Mouse (Mus musculus) erythroblast, embryonic 14.5 days (primary cell): ENCODE measurements around the gene Slc25a21. TPM values are rescaled to one million over a fixed set of nuclear protein-coding genes. Genes with fewer than 3 reads are reported as not detected.

ENCODE experiments used
- H3K27me3 ChIP-seq: 2 replicates; pipeline ENCODE4 v1.6.1; 2012; ENCODE audit warnings: inconsistent platforms; ENCODE audit not compliant: control insufficient read depth
- H3K36me3 ChIP-seq: 2 replicates; pipeline ENCODE4 v1.6.1; 2012; ENCODE audit warnings: mild to moderate bottlenecking, inconsistent platforms; ENCODE audit not compliant: control insufficient read depth
- H3K4me1 ChIP-seq: 2 replicates; pipeline ENCODE4 v1.6.1; 2012; ENCODE audit warnings: inconsistent platforms; ENCODE audit not compliant: control insufficient read depth
- H3K4me3 ChIP-seq: replicated peaks from 2 replicates; pipeline ENCODE3; 2012; ENCODE audit warnings: moderate library complexity, mild to moderate bottlenecking, inconsistent platforms
- H3K9me3 ChIP-seq: 2 replicates; pipeline ENCODE4 v1.6.1; 2012; ENCODE audit warnings: low read length, inconsistent platforms, mixed read lengths; ENCODE audit not compliant: control insufficient read depth
- GATA1 ChIP-seq: IDR thresholded peaks from 2 replicates; pipeline ENCODE4 v1.6.1; 2012; ENCODE audit warnings: low read length, inconsistent platforms, mixed read lengths
- TAL1 ChIP-seq: IDR thresholded peaks from 3 replicates; pipeline ENCODE4 v1.6.1; 2012; ENCODE audit warnings: low read length, inconsistent platforms, mixed read lengths
- polyA plus RNA-seq: library from polyadenylated mRNA; stranded (reverse); fragments of >175 nt; gene quantifications from 2 replicates; pipeline ENCODE4 v1.2.3, GENCODE M21; 2012

The Slc25a21 gene
- polyA plus RNA-seq, 1 experiment = 5.0 TPM

DNA sequence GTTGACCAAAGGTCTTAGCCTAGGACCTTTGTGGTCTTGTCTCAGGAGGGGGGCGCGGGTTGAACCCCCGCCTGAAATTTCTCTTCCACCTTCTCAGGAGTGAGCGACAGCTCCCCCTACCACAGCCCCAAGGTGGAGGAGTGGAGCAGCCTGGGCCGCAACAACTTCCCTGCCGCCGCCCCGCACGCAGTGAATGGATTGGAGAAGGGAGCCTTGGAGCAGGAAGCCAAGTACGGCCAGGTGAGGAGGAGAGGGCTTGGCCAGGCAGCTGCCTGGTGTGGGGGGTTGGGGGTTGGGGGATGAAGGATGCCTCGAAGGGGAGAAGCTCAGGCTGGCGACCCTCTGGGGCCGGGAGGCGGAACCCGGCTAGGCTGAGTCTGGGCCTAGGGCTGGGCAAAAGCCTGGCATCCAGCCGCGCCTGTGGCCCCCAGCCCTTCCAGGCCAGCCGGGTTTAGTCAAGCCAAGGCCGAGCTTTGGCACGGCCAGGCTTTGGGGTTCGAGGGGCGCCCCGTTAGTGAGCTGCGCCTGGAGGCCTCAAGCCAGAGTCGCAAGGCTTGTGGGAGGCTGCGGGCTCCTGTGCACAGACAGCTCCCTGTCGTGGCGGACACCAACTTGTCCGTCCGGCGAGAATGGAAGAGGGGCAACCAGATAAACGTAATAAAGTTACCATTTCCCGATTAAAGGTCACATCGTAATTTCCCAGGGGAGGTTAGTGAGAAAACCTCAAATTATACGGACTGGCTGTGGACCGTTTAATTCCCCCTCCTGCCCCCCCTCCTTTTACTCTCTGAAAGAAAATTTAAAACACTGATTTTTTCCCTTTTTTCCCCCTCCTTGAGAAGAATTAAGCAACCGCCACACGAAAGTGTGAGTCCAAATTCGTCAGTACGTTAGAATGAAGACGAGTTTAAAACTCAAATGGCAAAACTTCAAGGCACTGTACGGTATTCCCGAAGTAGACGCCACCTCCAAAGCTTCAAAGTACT lies 497.1 kb downstream of the Slc25a21 start:
- peaks cover 94% of the 10 kb centered on the region for H3K27me3 ChIP-seq
- H3K9me3 ChIP-seq = peaks cover 13% of the 10 kb centered on the region; the same call in 1 of the 2 replicates
- H3K36me3 ChIP-seq = no peaks in the 10 kb centered on the region
- TF ChIP-seq TAL1 = no peak
- no peak for TF ChIP-seq GATA1
- H3K4me3 ChIP-seq = no peak overlapping the region
- H3K4me1 ChIP-seq = peaks cover 5% of the 10 kb centered on the region

DNA sequence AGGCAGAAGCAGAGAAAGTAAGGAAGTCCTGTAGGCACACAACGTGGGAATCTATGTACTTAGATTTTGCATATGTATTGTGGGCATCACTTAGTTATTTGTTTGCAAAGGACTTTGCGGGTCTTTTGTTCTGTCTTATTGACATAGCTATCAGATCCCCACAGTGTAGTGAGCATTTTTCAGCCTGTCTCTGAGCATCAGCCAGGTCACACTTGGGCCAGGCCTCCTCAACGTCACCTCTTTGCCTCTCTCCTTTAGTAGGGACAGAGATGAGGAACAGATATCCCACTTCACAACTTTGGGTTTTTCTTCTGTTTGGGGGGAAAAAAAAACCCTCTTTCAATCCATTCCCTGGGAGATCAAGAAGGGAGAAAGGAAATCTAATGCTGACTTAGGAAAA lies 497.9 kb downstream of the Slc25a21 start:
- Histone ChIP-seq H3K27me3 (peaks cover 96% of the 10 kb centered on the region), H3K9me3 (peaks cover 13% of the 10 kb centered on the region; the same call in 1 of the 2 replicates), H3K36me3 (no peaks in the 10 kb centered on the region), H3K4me3 (no peak overlapping the region), H3K4me1 (peaks cover 5% of the 10 kb centered on the region)
- TF ChIP-seq TAL1 (no peak), GATA1 (no peak)

DNA sequence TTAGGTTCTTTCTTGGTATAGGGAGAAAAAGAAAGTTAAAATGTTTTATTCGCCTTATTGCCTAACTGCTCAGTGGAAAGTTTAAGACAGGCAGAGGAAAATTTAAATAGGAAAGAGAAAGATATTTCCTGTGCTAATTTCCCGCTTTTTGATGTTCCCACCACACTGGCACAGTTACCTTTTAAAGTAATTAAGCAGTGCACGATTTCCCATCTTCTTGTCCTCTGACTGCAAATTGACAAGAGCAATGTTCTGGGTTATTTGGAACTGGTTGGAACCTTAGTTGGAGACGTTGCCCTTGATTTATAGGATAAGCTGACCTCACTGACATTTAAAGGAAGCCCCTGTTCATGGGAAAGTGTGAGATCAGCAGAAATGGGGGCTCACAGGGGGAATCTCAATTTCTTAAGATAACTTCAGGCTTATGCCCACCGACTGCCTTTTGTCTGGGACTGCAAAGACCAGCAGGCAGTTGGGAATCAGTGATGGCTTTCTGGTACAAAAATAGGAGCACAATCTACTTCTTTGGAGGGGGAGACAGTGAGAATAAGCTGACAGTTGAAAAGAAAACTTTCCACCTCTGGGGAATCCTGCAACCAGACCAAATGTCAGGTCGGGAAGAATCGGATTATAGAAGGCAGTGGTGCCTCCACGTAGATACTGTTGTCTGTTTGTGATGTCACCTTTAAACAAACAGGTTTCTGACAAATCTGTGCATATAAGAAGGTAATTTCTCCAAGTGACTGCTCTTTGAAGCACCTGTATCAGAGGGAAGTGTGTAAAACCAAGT lies 498.9 kb downstream of the Slc25a21 start:
- no peak overlapping the region for H3K4me3 ChIP-seq
- H3K9me3 ChIP-seq = peaks cover 13% of the 10 kb centered on the region; the same call in 1 of the 2 replicates
- TF ChIP-seq GATA1 = no peak
- TF ChIP-seq TAL1 = no peak
- H3K36me3 ChIP-seq = no peaks in the 10 kb centered on the region
- peaks cover 98% of the 10 kb centered on the region for H3K27me3 ChIP-seq
- peaks cover 5% of the 10 kb centered on the region for H3K4me1 ChIP-seq

DNA sequence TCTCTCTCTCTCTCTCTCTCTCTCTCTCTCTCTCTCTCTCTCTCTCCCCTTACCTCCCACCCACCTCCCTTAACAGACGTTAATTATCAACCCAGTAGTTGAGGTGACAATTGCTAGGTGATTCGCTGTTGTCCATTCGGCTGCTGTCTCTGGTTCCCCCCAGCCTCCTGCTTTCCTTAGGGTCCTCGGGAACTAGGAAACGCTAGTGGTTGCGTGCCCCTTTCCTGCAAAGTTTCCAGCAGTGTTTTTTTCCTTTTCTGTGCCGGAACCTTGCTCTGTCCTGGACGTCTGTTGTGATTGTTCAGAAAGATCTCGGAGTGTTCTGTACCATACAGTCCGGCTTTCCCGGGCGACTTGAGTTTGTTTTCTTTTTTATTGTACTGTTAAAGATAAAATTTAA lies 499.5 kb downstream of the Slc25a21 start:
- Histone ChIP-seq H3K27me3 (peaks cover 100% of the 10 kb centered on the region), H3K9me3 (peaks cover 13% of the 10 kb centered on the region; the same call in 1 of the 2 replicates), H3K4me3 (no peak overlapping the region), H3K4me1 (peaks cover 5% of the 10 kb centered on the region), H3K36me3 (no peaks in the 10 kb centered on the region)
- no peak for TF ChIP-seq GATA1
- no peak for TF ChIP-seq TAL1

DNA sequence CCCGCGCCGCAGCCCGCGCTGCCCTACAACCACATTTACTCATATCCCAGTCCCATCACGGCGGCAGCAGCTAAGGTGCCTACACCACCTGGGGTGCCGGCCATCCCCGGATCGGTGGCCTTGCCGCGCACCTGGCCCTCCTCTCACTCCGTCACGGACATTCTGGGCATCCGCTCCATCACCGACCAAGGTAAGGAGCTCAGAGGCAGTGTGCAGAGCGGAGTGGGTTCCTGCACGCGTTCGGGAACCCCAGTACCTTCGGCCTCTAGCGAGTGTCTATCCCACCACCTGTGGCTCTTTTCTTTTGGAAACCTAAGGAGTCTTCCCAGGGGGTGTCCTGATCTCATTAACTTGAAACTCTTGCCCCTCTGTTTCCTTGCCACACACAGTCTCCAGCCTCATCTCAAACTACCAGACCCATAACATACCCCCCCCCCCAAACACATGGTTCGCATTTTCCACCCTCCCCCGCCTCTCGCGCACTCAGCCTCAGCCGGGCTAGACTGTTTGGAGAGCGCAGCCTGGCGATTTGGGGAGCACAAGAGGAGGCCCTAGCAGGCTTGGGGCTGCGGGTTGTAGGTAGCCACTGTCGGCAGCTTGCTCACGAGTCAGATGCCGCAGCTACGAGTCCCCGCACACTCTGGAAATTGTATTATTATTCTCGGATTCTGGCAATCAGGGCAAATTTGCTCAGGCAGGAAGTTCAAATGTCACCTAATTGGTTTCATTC lies 500.1 kb downstream of the Slc25a21 start:
- no peak for TF ChIP-seq GATA1
- no peak for TF ChIP-seq TAL1
- no peak overlapping the region for H3K4me3 ChIP-seq
- H3K27me3 ChIP-seq = peaks cover 100% of the 10 kb centered on the region
- no peaks in the 10 kb centered on the region for H3K36me3 ChIP-seq
- peaks cover 13% of the 10 kb centered on the region; the same call in 1 of the 2 replicates for H3K9me3 ChIP-seq
- peaks cover 5% of the 10 kb centered on the region for H3K4me1 ChIP-seq

DNA sequence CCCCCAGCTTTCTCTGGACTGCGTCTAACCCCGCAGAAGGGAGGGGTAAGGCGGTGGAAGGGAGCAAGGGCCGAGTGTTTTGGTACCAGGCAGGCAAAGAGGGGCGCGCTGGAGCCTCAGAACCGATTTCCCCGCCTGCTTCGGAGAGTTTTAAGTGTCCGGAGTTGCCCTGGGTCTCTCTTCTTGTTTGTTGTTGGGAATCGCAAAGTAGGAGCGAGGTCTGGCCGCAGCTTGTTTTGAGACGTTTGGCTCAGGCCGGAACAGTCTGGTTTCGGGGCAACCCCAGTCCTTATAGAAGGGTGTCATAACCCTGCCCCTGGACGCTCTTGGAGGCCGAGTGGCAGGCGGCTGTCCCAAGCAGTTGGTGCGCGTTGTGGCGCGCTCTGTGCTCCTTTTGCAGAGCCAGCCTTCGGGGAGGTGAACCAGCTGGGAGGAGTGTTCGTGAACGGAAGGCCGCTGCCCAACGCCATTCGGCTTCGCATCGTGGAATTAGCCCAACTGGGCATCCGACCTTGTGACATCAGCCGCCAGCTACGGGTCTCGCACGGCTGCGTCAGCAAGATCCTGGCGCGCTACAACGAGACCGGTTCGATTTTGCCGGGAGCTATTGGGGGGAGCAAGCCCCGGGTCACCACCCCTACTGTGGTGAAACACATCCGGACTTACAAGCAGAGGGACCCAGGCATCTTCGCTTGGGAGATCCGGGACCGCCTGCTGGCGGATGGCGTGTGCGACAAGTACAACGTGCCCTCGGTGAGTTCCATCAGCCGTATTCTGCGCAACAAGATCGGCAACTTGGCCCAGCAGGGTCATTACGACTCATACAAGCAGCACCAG lies 500.9 kb downstream of the Slc25a21 start:
- Histone ChIP-seq H3K4me3 (no peak overlapping the region), H3K4me1 (peaks cover 5% of the 10 kb centered on the region), H3K9me3 (peaks cover 16% of the 10 kb centered on the region; the same call in 1 of the 2 replicates), H3K36me3 (no peaks in the 10 kb centered on the region), H3K27me3 (peaks cover 100% of the 10 kb centered on the region)
- TF ChIP-seq GATA1 (no peak), TAL1 (no peak)

DNA sequence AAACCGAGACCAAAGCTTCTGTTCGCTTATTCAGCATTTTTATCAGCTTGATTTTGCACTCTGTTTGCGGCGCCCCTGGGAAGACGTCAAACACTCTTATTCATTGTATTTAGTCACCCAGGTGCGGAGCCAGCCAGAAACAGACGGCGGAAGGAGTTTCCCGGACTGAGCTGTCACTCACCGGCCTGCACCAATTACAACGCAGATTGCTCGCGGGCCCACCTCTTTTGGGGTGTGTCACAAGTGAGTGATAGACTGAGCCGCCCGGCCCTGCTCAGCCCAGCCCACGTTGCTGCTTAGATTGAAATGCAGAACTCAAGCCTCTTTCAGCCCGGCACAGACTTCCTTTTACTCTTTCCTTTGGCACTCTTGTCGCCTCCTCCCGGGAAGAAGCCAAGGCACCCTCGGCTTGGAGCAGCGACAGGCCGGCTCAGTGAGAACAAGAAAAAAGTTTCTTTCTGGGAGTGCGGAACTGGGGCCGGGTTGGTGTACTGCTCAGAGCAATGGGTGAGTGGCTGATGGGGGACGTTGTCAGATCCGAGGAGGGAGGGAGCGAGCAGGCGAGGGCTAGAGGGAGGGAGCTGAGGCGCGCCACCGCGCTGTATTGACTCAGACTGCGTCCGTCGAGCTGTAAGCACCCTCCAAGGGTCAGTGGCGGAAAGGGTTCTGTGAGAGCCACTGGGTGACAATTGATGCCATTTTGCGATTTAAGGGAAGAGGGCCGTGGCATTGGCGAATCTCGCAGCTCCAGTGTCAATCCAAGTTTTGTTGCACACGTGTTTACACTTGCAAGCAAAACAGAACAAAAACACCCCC lies 501.7 kb downstream of the Slc25a21 start:
- Histone ChIP-seq H3K36me3 (no peaks in the 10 kb centered on the region), H3K4me3 (peak overlapping the region; percentile 7), H3K9me3 (peaks cover 17% of the 10 kb centered on the region; the same call in 1 of the 2 replicates), H3K4me1 (peaks cover 5% of the 10 kb centered on the region), H3K27me3 (peaks cover 100% of the 10 kb centered on the region)
- TF ChIP-seq GATA1 (no peak), TAL1 (no peak)
